Mouse (Mus musculus): ENCODE measurements around the gene Tshz3.

- no peak for TF ChIP-seq CTCF (IDR thresholded peaks at IDR 0.05)
- no peak for TF ChIP-seq EP300 (IDR thresholded peaks at IDR 0.05; ENCODE audit: insufficient read depth, low read depth, low read length)
Measured at GRCm38 (mm10) chr7:36720830-36721229, 22.9 kb downstream of the Tshz3 start.

Data from heart, adult 2 months (tissue).